Mouse (Mus musculus) kidney, postnatal 0 days (tissue): ENCODE data around the gene Slc46a2. TPM values are rescaled to one million over a fixed set of nuclear protein-coding genes. Genes with fewer than 3 reads are reported as not detected.
A peak's percentile ranks its signal among the peaks of the same experiment; 100 is the strongest.

Experiments used
- ATAC-seq: fragments of 200-750 bp; cut with Nextera tagmentation; replicated peaks from 2 replicates; pipeline ENCODE4 v1.8.0; 2017; ENCODE audit warnings: low read depth, moderate number of reproducible peaks, moderate TSS enrichment, moderate library complexity; ENCODE audit not compliant: low FRiP score
- DNase-seq: peaks from one replicate; pipeline ENCODE4 v3.0.0-alpha.2; 2016; ENCODE audit warnings: low spot score
- H3K27ac ChIP-seq: fragments of 300-500 bp; sonication (generic); 2 replicates; pipeline ENCODE4 v1.5.1; 2014; ENCODE audit warnings: mild to moderate bottlenecking
- H3K27me3 ChIP-seq: fragments of 300-500 bp; sonication (generic); 2 replicates; pipeline ENCODE4 v1.6.1; 2014; ENCODE audit warnings: low read length, mixed read lengths; ENCODE audit not compliant: insufficient read depth
- H3K36me3 ChIP-seq: fragments of 300-500 bp; sonication (generic); 2 replicates; pipeline ENCODE4 v1.6.1; 2014; ENCODE audit warnings: low read length, mixed read lengths; ENCODE audit not compliant: insufficient read depth
- H3K4me1 ChIP-seq: fragments of 300-500 bp; sonication (generic); replicated peaks from 2 replicates; pipeline ENCODE4 v1.6.1; 2014; ENCODE audit warnings: antibody characterized with exemption, low read length, mixed read lengths; ENCODE audit not compliant: insufficient read depth
- H3K4me2 ChIP-seq: fragments of 300-500 bp; sonication (generic); 2 replicates; pipeline ENCODE4 v1.6.1; 2014; ENCODE audit warnings: mild to moderate bottlenecking, low read length, moderate library complexity, mixed read lengths
- H3K4me3 ChIP-seq: fragments of 300-500 bp; sonication (generic); replicated peaks from 2 replicates; pipeline ENCODE4 v1.5.1; 2014; ENCODE audit warnings: low read depth, low read length
- H3K9ac ChIP-seq: fragments of 300-500 bp; sonication (generic); 2 replicates; pipeline ENCODE4 v1.6.1; 2014; ENCODE audit warnings: low read depth, low read length
- H3K9me3 ChIP-seq: fragments of 300-500 bp; sonication (generic); replicated peaks from 2 replicates; pipeline ENCODE4 v1.6.1; 2016; ENCODE audit warnings: low read length, inconsistent platforms, mixed read lengths
- CTCF ChIP-seq: IDR thresholded peaks from 2 replicates; pipeline ENCODE4 v1.5.1; 2016; ENCODE audit warnings: antibody characterized with exemption, low read depth, mild to moderate bottlenecking, moderate library complexity
- WGBS: fragments of 180-500 bp; shearing (Covaris S2); extraction: QIAGEN DNeasy Blood & Tissue Kit; methylation state at CpG from one replicate; pipeline ENCODE4 v1.1.7; 2014; 5-methylcytosine and 5-hydroxymethylcytosine counted together
- polyA plus RNA-seq: library from polyadenylated mRNA; unstranded; fragments of >200 nt; fragmentation: Nextera tagmentation; extraction: Ambion mirVana; gene quantifications from 2 replicates; pipeline ENCODE4 v1.2.1, GENCODE M21; 2015

The Slc46a2 gene
- polyA plus RNA-seq, 1 experiment from 2014 or later, result 0.24 TPM

DNA sequence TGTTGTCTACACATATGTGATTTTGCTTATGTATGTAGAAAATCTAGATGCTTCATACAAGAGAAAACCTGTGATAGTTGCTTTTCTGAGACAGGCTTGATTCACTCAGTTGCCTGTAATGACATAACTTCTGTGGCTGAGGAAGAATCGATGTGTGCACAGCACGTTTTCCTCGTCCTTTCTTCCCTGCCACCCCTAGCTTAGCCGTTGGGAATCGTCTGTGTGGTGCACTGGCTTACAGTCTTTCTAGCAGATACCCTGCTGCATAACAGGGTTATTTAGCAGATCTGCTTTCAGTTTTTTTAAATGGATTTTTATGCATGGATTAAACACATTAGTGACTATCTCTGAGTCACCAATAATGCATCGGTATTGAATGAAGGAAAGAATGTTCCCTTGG, 38.3 kb downstream of the Slc46a2 start:
- DNase-seq, result no peak
- TF ChIP-seq CTCF, result no peak
- no peaks in the 10 kb centered on the region for H3K9me3 ChIP-seq
- WGBS, result 89% methylated on average over 6 of the region's 6 CpGs
- no peak overlapping the region for H3K4me3 ChIP-seq
- no peak for ATAC-seq
- no peak overlapping the region for H3K27ac ChIP-seq
- H3K9ac ChIP-seq, result no peak overlapping the region
- H3K36me3 ChIP-seq, result 0 out of 2 replicates have a peak, but pooled peaks cover 6% of the 10 kb centered on the region
- no peaks in the 10 kb centered on the region for H3K27me3 ChIP-seq
- no peak overlapping the region for H3K4me2 ChIP-seq
- no peaks in the 10 kb centered on the region for H3K4me1 ChIP-seq

DNA sequence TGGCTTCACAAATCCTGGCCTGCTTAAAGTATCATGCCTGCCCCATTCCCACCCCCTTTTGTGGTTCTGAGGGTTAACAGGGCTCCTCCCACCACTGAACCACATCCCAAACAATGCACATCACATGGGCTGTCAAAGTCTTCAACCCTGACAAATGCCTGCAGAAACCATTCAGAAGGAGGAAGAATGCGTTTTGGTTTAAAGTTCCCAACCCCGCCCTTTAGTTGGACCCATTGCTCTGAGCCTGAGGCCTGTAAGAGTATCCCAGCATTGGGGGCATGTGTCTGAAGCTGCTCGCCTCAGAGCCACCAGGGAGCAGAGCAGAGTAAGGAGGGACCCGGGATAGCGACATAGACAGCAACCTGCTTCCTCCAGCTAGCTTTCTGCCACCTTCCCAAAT, 41.0 kb downstream of the Slc46a2 start:
- no peak overlapping the region for H3K4me3 ChIP-seq
- H3K9ac ChIP-seq, result no peak overlapping the region
- no peaks in the 10 kb centered on the region for H3K27me3 ChIP-seq
- H3K36me3 ChIP-seq, result no peaks in the 10 kb centered on the region
- WGBS, result 63% methylated on average over 5 of the region's 5 CpGs
- no peaks in the 10 kb centered on the region for H3K9me3 ChIP-seq
- no peak for ATAC-seq
- DNase-seq, result no peak
- H3K4me2 ChIP-seq, result no peak overlapping the region
- no peak overlapping the region for H3K27ac ChIP-seq
- no peak for TF ChIP-seq CTCF
- no peaks in the 10 kb centered on the region for H3K4me1 ChIP-seq

DNA sequence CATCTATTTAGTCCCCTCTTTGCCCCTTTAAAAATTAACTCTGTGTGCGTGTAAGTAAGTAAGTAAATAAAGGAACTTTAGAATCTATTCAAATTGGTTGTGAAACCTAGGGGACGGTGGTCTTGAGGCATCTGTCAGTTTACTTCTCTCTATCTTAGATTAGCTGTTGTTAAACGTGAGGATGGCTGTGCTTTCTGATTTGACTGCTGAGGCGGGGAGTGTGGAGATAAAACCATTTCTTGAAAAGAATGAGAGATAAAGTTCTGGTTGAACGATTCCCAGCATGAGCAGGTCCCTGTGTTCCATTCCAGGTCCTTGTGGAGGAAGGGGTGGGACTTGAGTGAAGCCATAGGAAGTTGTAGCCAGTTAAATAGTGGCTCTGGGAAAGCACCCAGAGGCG, 41.6 kb downstream of the Slc46a2 start:
- Histone ChIP-seq H3K9me3 (no peaks in the 10 kb centered on the region), H3K4me1 (no peaks in the 10 kb centered on the region), H3K27me3 (no peaks in the 10 kb centered on the region), H3K4me3 (no peak overlapping the region), H3K4me2 (no peak overlapping the region), H3K27ac (no peak overlapping the region), H3K9ac (no peak overlapping the region), H3K36me3 (no peaks in the 10 kb centered on the region)
- TF ChIP-seq CTCF, result no peak
- WGBS, result 73% methylated on average over 6 of the region's 6 CpGs
- no peak for DNase-seq
- no peak for ATAC-seq

GRCm38 (mm10) chr4:59870859-59871591, 43.8 kb downstream of the Slc46a2 start:
- Histone ChIP-seq H3K4me3 (no peak overlapping the region), H3K9me3 (no peaks in the 10 kb centered on the region), H3K4me1 (no peaks in the 10 kb centered on the region), H3K9ac (no peak overlapping the region), H3K36me3 (no peaks in the 10 kb centered on the region), H3K27ac (no peak overlapping the region), H3K4me2 (no peak overlapping the region), H3K27me3 (no peaks in the 10 kb centered on the region)
- ATAC-seq (no peak; the same call in 1 of the 2 replicates), DNase-seq (peak; percentile 87)
- 58% methylated on average over 9 of the region's 9 CpGs for WGBS
- TF ChIP-seq CTCF, result peak; percentile 92

- ATAC-seq, result no peak
- Histone ChIP-seq H3K9ac (no peak overlapping the region), H3K4me1 (no peaks in the 10 kb centered on the region), H3K27me3 (no peaks in the 10 kb centered on the region), H3K4me3 (no peak overlapping the region), H3K4me2 (no peak overlapping the region), H3K27ac (no peak overlapping the region), H3K9me3 (no peaks in the 10 kb centered on the region), H3K36me3 (no peaks in the 10 kb centered on the region)
- no peak for DNase-seq
- WGBS, result 82% methylated on average over 6 of the region's 6 CpGs
- TF ChIP-seq CTCF, result no peak
These were observed 44.4 kb downstream of the Slc46a2 start for GRCm38 (mm10) chr4:59870433-59870832.

DNA sequence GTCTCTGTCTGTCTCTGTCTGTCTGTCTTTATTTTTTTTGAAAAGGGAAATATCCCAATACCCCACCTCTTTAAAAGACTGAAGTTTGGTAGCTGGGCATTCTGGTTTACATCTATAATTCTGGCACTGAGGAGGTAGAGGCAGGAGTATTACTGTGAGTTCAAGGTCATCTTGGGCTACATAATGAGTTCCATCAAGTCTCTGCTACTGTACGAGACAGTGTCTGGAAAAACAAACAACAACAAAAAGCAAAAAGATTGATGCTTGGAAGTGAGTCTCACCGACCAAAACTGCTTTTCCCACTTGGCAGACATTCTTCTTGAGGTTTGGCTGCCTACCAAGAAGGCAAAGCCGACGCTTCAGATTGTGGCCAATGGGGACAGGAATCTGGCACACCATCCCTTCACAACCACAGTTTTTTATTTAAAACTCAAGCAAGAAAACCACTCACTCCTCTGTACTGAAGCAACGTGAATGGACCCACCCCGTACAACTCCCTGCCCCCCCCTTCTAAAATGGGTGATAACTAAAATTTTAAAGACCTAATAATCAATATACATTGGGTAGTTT, 45.3 kb downstream of the Slc46a2 start:
- no peak overlapping the region for H3K4me3 ChIP-seq
- TF ChIP-seq CTCF, result no peak
- H3K9me3 ChIP-seq, result no peaks in the 10 kb centered on the region
- WGBS, result 51% methylated on average over 6 of the region's 6 CpGs
- H3K36me3 ChIP-seq, result no peaks in the 10 kb centered on the region
- no peak overlapping the region for H3K27ac ChIP-seq
- DNase-seq (peak; percentile 52), ATAC-seq (no peak)
- H3K9ac ChIP-seq, result no peak overlapping the region
- no peaks in the 10 kb centered on the region for H3K27me3 ChIP-seq
- H3K4me1 ChIP-seq, result no peaks in the 10 kb centered on the region
- no peak overlapping the region for H3K4me2 ChIP-seq
